Mouse (Mus musculus) small intestine, adult 2 months (tissue): ENCODE data around the gene Pde3a. TPM values are rescaled to one million over a fixed set of nuclear protein-coding genes. Genes with fewer than 3 reads are reported as not detected.
A peak's percentile ranks its signal among the peaks of the same experiment; 100 is the strongest.

ENCODE experiments used
- H3K27ac ChIP-seq: fragments of 200-500 bp; 2 replicates; pipeline ENCODE4 v1.5.1; 2012; ENCODE audit warnings: low read depth, low read length, control low read depth, inconsistent platforms; ENCODE audit not compliant: insufficient read depth
- H3K27me3 ChIP-seq: fragments of 200-500 bp; 2 replicates; pipeline ENCODE4 v1.6.1; 2012; ENCODE audit warnings: mild to moderate bottlenecking, moderate library complexity, low read length, inconsistent platforms; ENCODE audit not compliant: control insufficient read depth, insufficient read depth
- H3K36me3 ChIP-seq: fragments of 200-500 bp; 2 replicates; pipeline ENCODE4 v1.6.1; 2012; ENCODE audit warnings: mild to moderate bottlenecking, low read length, control low read depth, inconsistent platforms; ENCODE audit not compliant: control insufficient read depth, insufficient read depth
- H3K4me1 ChIP-seq: fragments of 200-500 bp; 2 replicates; pipeline ENCODE4 v1.6.1; 2012; ENCODE audit warnings: low read length, inconsistent platforms, mixed read lengths; ENCODE audit not compliant: control insufficient read depth, insufficient read depth, insufficient read length
- H3K4me3 ChIP-seq: fragments of 200-500 bp; 2 replicates; pipeline ENCODE4 v1.5.1; 2012; ENCODE audit warnings: low read depth, mild to moderate bottlenecking, control low read depth, inconsistent platforms, low read length, moderate library complexity
- CTCF ChIP-seq: fragments of 200-500 bp; IDR thresholded peaks from 2 replicates; pipeline ENCODE4 v1.5.1; 2012; ENCODE audit warnings: low read depth, mild to moderate bottlenecking, control low read depth, inconsistent platforms, low read length, moderate library complexity, mixed read lengths; ENCODE audit not compliant: insufficient replicate concordance, insufficient read length; ENCODE audit errors: extremely low read depth
- POLR2A ChIP-seq: fragments of 200-500 bp; IDR thresholded peaks from 2 replicates; pipeline ENCODE4 v1.6.1; 2012; ENCODE audit warnings: low read depth, mild to moderate bottlenecking, control low read depth, inconsistent platforms, low read length, moderate library complexity
- WGBS: fragments of 180-500 bp; shearing (Covaris S2); methylation state at CpG from one replicate; pipeline ENCODE4 v1.1.7; 2018; 5-methylcytosine and 5-hydroxymethylcytosine counted together
- polyA plus RNA-seq: library from polyadenylated mRNA; depleted of rRNA; stranded (reverse); fragments of >200 nt; gene quantifications from 2 replicates; pipeline ENCODE4 v1.2.3, GENCODE M21; 2012

Pde3a gene
- polyA plus RNA-seq, 1 experiment: 7.9 TPM

- Histone ChIP-seq H3K4me1 (no peaks in the 10 kb centered on the region), H3K4me3 (no peak overlapping the region), H3K27ac (no peak overlapping the region), H3K27me3 (no peaks in the 10 kb centered on the region), H3K36me3 (peaks cover 1% of the 10 kb centered on the region; the same call in 1 of the 2 replicates)
- 87% methylated on average over 7 of the region's 7 CpGs for WGBS
- TF ChIP-seq POLR2A (no peak), CTCF (no peak)
Measured at GRCm38 (mm10) chr6:141282796-141283195, 33.7 kb downstream of the Pde3a start.

GRCm38 (mm10) chr6:141291195-141291594 lies 42.1 kb downstream of the Pde3a start:
- Histone ChIP-seq H3K27ac (no peak overlapping the region), H3K27me3 (no peaks in the 10 kb centered on the region), H3K4me1 (peaks cover 17% of the 10 kb centered on the region), H3K36me3 (peaks cover 3% of the 10 kb centered on the region), H3K4me3 (no peak overlapping the region)
- WGBS: 46% methylated on average over 2 of the region's 2 CpGs
- TF ChIP-seq POLR2A (no peak), CTCF (no peak)

GRCm38 (mm10) chr6:141292826-141293459 lies 43.9 kb downstream of the Pde3a start:
- Histone ChIP-seq H3K36me3 (peaks cover 3% of the 10 kb centered on the region), H3K4me3 (no peak overlapping the region), H3K4me1 (peaks cover 17% of the 10 kb centered on the region), H3K27ac (peak overlapping the region; percentile 79), H3K27me3 (no peaks in the 10 kb centered on the region)
- TF ChIP-seq POLR2A: no peak
- no peak for TF ChIP-seq CTCF
- 39% methylated on average over 10 of the region's 10 CpGs for WGBS

- 20% methylated on average over 2 of the region's 2 CpGs for WGBS
- no peak for TF ChIP-seq CTCF
- no peak for TF ChIP-seq POLR2A
- Histone ChIP-seq H3K27ac (peak overlapping the region; percentile 79), H3K4me3 (no peak overlapping the region), H3K27me3 (no peaks in the 10 kb centered on the region), H3K36me3 (peaks cover 3% of the 10 kb centered on the region), H3K4me1 (peaks cover 17% of the 10 kb centered on the region)
Measured at GRCm38 (mm10) chr6:141293460-141293853, 44.4 kb downstream of the Pde3a start.

- TF ChIP-seq CTCF (no peak), POLR2A (no peak)
- H3K4me1 ChIP-seq: peaks cover 15% of the 10 kb centered on the region
- H3K27ac ChIP-seq: no peak overlapping the region
- 0 out of 2 replicates have a peak, but pooled peaks cover 1% of the 10 kb centered on the region for H3K36me3 ChIP-seq
- 79% methylated on average over 3 of the region's 3 CpGs for WGBS
- no peaks in the 10 kb centered on the region for H3K27me3 ChIP-seq
- H3K4me3 ChIP-seq: no peak overlapping the region
Measured at GRCm38 (mm10) chr6:141295264-141295663, 46.2 kb downstream of the Pde3a start.

GRCm38 (mm10) chr6:141301750-141302748 lies 53.0 kb downstream of the Pde3a start:
- Histone ChIP-seq H3K27me3 (no peaks in the 10 kb centered on the region), H3K36me3 (no peaks in the 10 kb centered on the region), H3K27ac (peak overlapping the region; percentile 54), H3K4me3 (no peak overlapping the region), H3K4me1 (peaks cover 10% of the 10 kb centered on the region; the same call in 1 of the 2 replicates)
- TF ChIP-seq CTCF: no peak
- TF ChIP-seq POLR2A: no peak
- 29% methylated on average over 14 of the region's 14 CpGs for WGBS

- Histone ChIP-seq H3K4me3 (no peak overlapping the region), H3K4me1 (peaks cover 10% of the 10 kb centered on the region; the same call in 1 of the 2 replicates), H3K36me3 (no peaks in the 10 kb centered on the region), H3K27ac (peak overlapping the region; percentile 54), H3K27me3 (no peaks in the 10 kb centered on the region)
- 23% methylated on average over 4 of the region's 4 CpGs for WGBS
- TF ChIP-seq CTCF: no peak
- TF ChIP-seq POLR2A: no peak
Measured at GRCm38 (mm10) chr6:141302842-141303241, 53.8 kb downstream of the Pde3a start.
